Mouse (Mus musculus): ENCODE data around the gene Prdm16. TPM values are rescaled to one million over a fixed set of nuclear protein-coding genes. Genes with fewer than 3 reads are reported as not detected.

Prdm16 gene
- polyA plus RNA-seq, 1 experiment from 2014 or later = 2.1 TPM

GRCm38 (mm10) chr4:154385208-154385607, 251.5 kb downstream of the Prdm16 start:
- 61% methylated on average over 8 of the region's 8 CpGs for WGBS (ENCODE audit: insufficient replicate concordance)
- Histone ChIP-seq H3K9me3 (replicated peaks; ENCODE audit: control insufficient read depth, low read length) (no peaks in the 10 kb centered on the region), H3K27me3 (ENCODE audit: control insufficient read depth, insufficient read depth, low read depth, low read length) (no peaks in the 10 kb centered on the region), H3K4me3 (ENCODE audit: low read depth, low read length) (no peak overlapping the region), H3K27ac (ENCODE audit: low read length) (no peak overlapping the region), H3K4me2 (ENCODE audit: low read depth, low read length) (no peak overlapping the region), H3K4me1 (ENCODE audit: control insufficient read depth, low read depth, low read length) (no peaks in the 10 kb centered on the region), H3K9ac (ENCODE audit: low read depth, low read length) (no peak overlapping the region), H3K36me3 (ENCODE audit: control insufficient read depth, insufficient read depth) (no peaks in the 10 kb centered on the region)
- no peak for ATAC-seq (ENCODE audit: low read depth)

GRCm38 (mm10) chr4:154378876-154379275, 257.8 kb downstream of the Prdm16 start:
- Histone ChIP-seq H3K4me1 (ENCODE audit: control insufficient read depth, low read depth, low read length) (no peaks in the 10 kb centered on the region; the same call in 1 of the 2 replicates), H3K36me3 (ENCODE audit: control insufficient read depth, insufficient read depth) (no peaks in the 10 kb centered on the region), H3K27me3 (ENCODE audit: control insufficient read depth, insufficient read depth, low read depth, low read length) (no peaks in the 10 kb centered on the region), H3K4me2 (ENCODE audit: low read depth, low read length) (no peak overlapping the region), H3K9me3 (replicated peaks; ENCODE audit: control insufficient read depth, low read length) (no peaks in the 10 kb centered on the region), H3K4me3 (ENCODE audit: low read depth, low read length) (no peak overlapping the region), H3K27ac (ENCODE audit: low read length) (no peak overlapping the region), H3K9ac (ENCODE audit: low read depth, low read length) (no peak overlapping the region)
- ATAC-seq (ENCODE audit: low read depth) = no peak
- WGBS (ENCODE audit: insufficient replicate concordance) = 80% methylated on average over 2 of the region's 2 CpGs

- Histone ChIP-seq H3K9me3 (replicated peaks; ENCODE audit: control insufficient read depth, low read length) (no peaks in the 10 kb centered on the region), H3K4me2 (ENCODE audit: low read depth, low read length) (no peak overlapping the region), H3K4me1 (ENCODE audit: control insufficient read depth, low read depth, low read length) (no peaks in the 10 kb centered on the region; the same call in 1 of the 2 replicates), H3K9ac (ENCODE audit: low read depth, low read length) (no peak overlapping the region), H3K27ac (ENCODE audit: low read length) (peak overlapping the region; percentile 60), H3K27me3 (ENCODE audit: control insufficient read depth, insufficient read depth, low read depth, low read length) (no peaks in the 10 kb centered on the region), H3K4me3 (ENCODE audit: low read depth, low read length) (no peak overlapping the region), H3K36me3 (ENCODE audit: control insufficient read depth, insufficient read depth) (no peaks in the 10 kb centered on the region)
- 39% methylated on average over 10 of the region's 10 CpGs for WGBS (ENCODE audit: insufficient replicate concordance)
- peak; percentile 73 for ATAC-seq (ENCODE audit: low read depth)
These were observed 260.6 kb downstream of the Prdm16 start for GRCm38 (mm10) chr4:154375939-154376625.

GRCm38 (mm10) chr4:154371542-154372247, 265.0 kb downstream of the Prdm16 start:
- Histone ChIP-seq H3K4me3 (ENCODE audit: low read depth, low read length) (no peak overlapping the region), H3K4me1 (ENCODE audit: control insufficient read depth, low read depth, low read length) (no peaks in the 10 kb centered on the region; the same call in 1 of the 2 replicates), H3K9ac (ENCODE audit: low read depth, low read length) (no peak overlapping the region), H3K4me2 (ENCODE audit: low read depth, low read length) (no peak overlapping the region), H3K9me3 (replicated peaks; ENCODE audit: control insufficient read depth, low read length) (no peaks in the 10 kb centered on the region), H3K27me3 (ENCODE audit: control insufficient read depth, insufficient read depth, low read depth, low read length) (no peaks in the 10 kb centered on the region), H3K27ac (ENCODE audit: low read length) (no peak overlapping the region), H3K36me3 (ENCODE audit: control insufficient read depth, insufficient read depth) (no peaks in the 10 kb centered on the region)
- ATAC-seq (ENCODE audit: low read depth) = no peak
- WGBS (ENCODE audit: insufficient replicate concordance) = 65% methylated on average over 13 of the region's 13 CpGs

- no peaks in the 10 kb centered on the region for H3K36me3 ChIP-seq (ENCODE audit: control insufficient read depth, insufficient read depth)
- no peaks in the 10 kb centered on the region for H3K27me3 ChIP-seq (ENCODE audit: control insufficient read depth, insufficient read depth, low read depth, low read length)
- no peak overlapping the region for H3K4me2 ChIP-seq (ENCODE audit: low read depth, low read length)
- WGBS (ENCODE audit: insufficient replicate concordance) = 77% methylated on average over 8 of the region's 8 CpGs
- no peak overlapping the region for H3K9ac ChIP-seq (ENCODE audit: low read depth, low read length)
- no peak overlapping the region for H3K4me3 ChIP-seq (ENCODE audit: low read depth, low read length)
- no peak for ATAC-seq (ENCODE audit: low read depth)
- no peaks in the 10 kb centered on the region; the same call in 1 of the 2 replicates for H3K4me1 ChIP-seq (ENCODE audit: control insufficient read depth, low read depth, low read length)
- no peaks in the 10 kb centered on the region for H3K9me3 ChIP-seq (replicated peaks; ENCODE audit: control insufficient read depth, low read length)
- H3K27ac ChIP-seq (ENCODE audit: low read length) = no peak overlapping the region
These were observed 265.8 kb downstream of the Prdm16 start for GRCm38 (mm10) chr4:154370841-154371240.

- no peak overlapping the region for H3K27ac ChIP-seq (ENCODE audit: low read length)
- H3K4me1 ChIP-seq (ENCODE audit: control insufficient read depth, low read depth, low read length) = no peaks in the 10 kb centered on the region
- no peak overlapping the region for H3K4me2 ChIP-seq (ENCODE audit: low read depth, low read length)
- ATAC-seq (ENCODE audit: low read depth) = no peak
- no peak overlapping the region for H3K9ac ChIP-seq (ENCODE audit: low read depth, low read length)
- no peaks in the 10 kb centered on the region for H3K27me3 ChIP-seq (ENCODE audit: control insufficient read depth, insufficient read depth, low read depth, low read length)
- no peaks in the 10 kb centered on the region for H3K9me3 ChIP-seq (replicated peaks; ENCODE audit: control insufficient read depth, low read length)
- no peaks in the 10 kb centered on the region for H3K36me3 ChIP-seq (ENCODE audit: control insufficient read depth, insufficient read depth)
- 56% methylated on average over 5 of the region's 5 CpGs for WGBS (ENCODE audit: insufficient replicate concordance)
- no peak overlapping the region for H3K4me3 ChIP-seq (ENCODE audit: low read depth, low read length)
These were observed 267.6 kb downstream of the Prdm16 start for GRCm38 (mm10) chr4:154369089-154369488.

- H3K4me2 ChIP-seq (ENCODE audit: low read depth, low read length) = no peak overlapping the region
- WGBS (ENCODE audit: insufficient replicate concordance) = 58% methylated on average over 6 of the region's 6 CpGs
- H3K4me1 ChIP-seq (ENCODE audit: control insufficient read depth, low read depth, low read length) = no peaks in the 10 kb centered on the region
- ATAC-seq (ENCODE audit: low read depth) = no peak
- H3K27ac ChIP-seq (ENCODE audit: low read length) = no peak overlapping the region
- no peak overlapping the region for H3K9ac ChIP-seq (ENCODE audit: low read depth, low read length)
- no peaks in the 10 kb centered on the region for H3K36me3 ChIP-seq (ENCODE audit: control insufficient read depth, insufficient read depth)
- H3K4me3 ChIP-seq (ENCODE audit: low read depth, low read length) = no peak overlapping the region
- no peaks in the 10 kb centered on the region for H3K9me3 ChIP-seq (replicated peaks; ENCODE audit: control insufficient read depth, low read length)
- H3K27me3 ChIP-seq (ENCODE audit: control insufficient read depth, insufficient read depth, low read depth, low read length) = no peaks in the 10 kb centered on the region
These were observed 269.8 kb downstream of the Prdm16 start for GRCm38 (mm10) chr4:154366836-154367235.

- H3K4me1 ChIP-seq (ENCODE audit: control insufficient read depth, low read depth, low read length) = no peaks in the 10 kb centered on the region
- no peaks in the 10 kb centered on the region for H3K9me3 ChIP-seq (replicated peaks; ENCODE audit: control insufficient read depth, low read length)
- no peaks in the 10 kb centered on the region for H3K27me3 ChIP-seq (ENCODE audit: control insufficient read depth, insufficient read depth, low read depth, low read length)
- no peak for ATAC-seq (ENCODE audit: low read depth)
- H3K9ac ChIP-seq (ENCODE audit: low read depth, low read length) = no peak overlapping the region
- no peak overlapping the region for H3K4me2 ChIP-seq (ENCODE audit: low read depth, low read length)
- H3K4me3 ChIP-seq (ENCODE audit: low read depth, low read length) = no peak overlapping the region
- H3K36me3 ChIP-seq (ENCODE audit: control insufficient read depth, insufficient read depth) = no peaks in the 10 kb centered on the region
- no peak overlapping the region for H3K27ac ChIP-seq (ENCODE audit: low read length)
- 80% methylated on average over 2 of the region's 2 CpGs for WGBS (ENCODE audit: insufficient replicate concordance)
These were observed 271.9 kb downstream of the Prdm16 start for GRCm38 (mm10) chr4:154364752-154365151.

- no peak overlapping the region for H3K4me3 ChIP-seq (ENCODE audit: low read depth, low read length)
These were observed 275.8 kb downstream of the Prdm16 start for GRCm38 (mm10) chr4:154360850-154361249.

More at GRCm38 (mm10) chr4:154360850-154361249, 275.8 kb downstream of the Prdm16 start:
- Histone ChIP-seq H3K27ac (ENCODE audit: low read length) (no peak overlapping the region), H3K4me2 (ENCODE audit: low read depth, low read length) (no peak overlapping the region), H3K36me3 (ENCODE audit: control insufficient read depth, insufficient read depth) (no peaks in the 10 kb centered on the region), H3K27me3 (ENCODE audit: control insufficient read depth, insufficient read depth, low read depth, low read length) (no peaks in the 10 kb centered on the region), H3K9me3 (replicated peaks; ENCODE audit: control insufficient read depth, low read length) (no peaks in the 10 kb centered on the region), H3K4me1 (ENCODE audit: control insufficient read depth, low read depth, low read length) (no peaks in the 10 kb centered on the region), H3K9ac (ENCODE audit: low read depth, low read length) (no peak overlapping the region)
- 74% methylated on average over 3 of the region's 3 CpGs for WGBS (ENCODE audit: insufficient replicate concordance)
- no peak for ATAC-seq (ENCODE audit: low read depth)

All from liver, embryonic 16.5 days (tissue).